Mouse (Mus musculus) frontal cortex, postnatal 36 days (tissue): ENCODE data around the gene Atp2a1.
A peak's percentile ranks its signal among the peaks of the same experiment; 100 is the strongest.
"Not testable (repeated sequence)": the region's sequence is repeated elsewhere in the genome, so short reads cannot be mapped to it uniquely, and the experiment has no call there.

Experiments used
- DNase-seq, 2 experiments: peaks; one replicate each; pipeline ENCODE4 v3.0.0; 2022; ENCODE audit warnings: low spot score in 2 of 2

Gene Atp2a1

GRCm38 (mm10) chr7:126414725-126415124, 48.2 kb downstream of the Atp2a1 start, which contains the start of gene Cd19:
TSS of gene Cd19 (minus strand) at chr7:126414889.
- no peak for DNase-seq

DNA sequence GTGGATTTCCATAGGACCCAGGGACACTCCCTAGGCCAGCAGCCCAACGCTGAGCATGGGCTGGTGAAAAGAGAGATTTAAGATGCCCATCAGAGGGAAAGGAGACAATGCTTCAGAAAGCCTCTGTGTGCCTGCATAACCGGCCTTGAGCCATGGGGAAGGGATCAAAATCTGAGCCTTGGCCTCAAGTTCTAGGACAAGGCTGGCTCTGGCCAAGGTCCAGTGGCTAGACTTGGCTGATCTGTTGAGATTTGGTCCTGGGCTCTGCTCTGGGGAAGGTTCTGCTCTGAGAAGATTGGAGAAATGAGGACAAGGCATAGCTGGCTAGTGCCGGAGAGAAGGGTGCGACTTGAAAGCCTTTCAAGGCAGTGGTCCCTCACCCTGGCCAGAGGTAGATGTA, 51.8 kb downstream of the Atp2a1 start:
- no peak for DNase-seq

- no peak for DNase-seq
Measured at GRCm38 (mm10) chr7:126408686-126409085, 54.2 kb downstream of the Atp2a1 start.

GRCm38 (mm10) chr7:126402518-126402917, 60.4 kb downstream of the Atp2a1 start:
- DNase-seq = not testable (repeated sequence)

DNA sequence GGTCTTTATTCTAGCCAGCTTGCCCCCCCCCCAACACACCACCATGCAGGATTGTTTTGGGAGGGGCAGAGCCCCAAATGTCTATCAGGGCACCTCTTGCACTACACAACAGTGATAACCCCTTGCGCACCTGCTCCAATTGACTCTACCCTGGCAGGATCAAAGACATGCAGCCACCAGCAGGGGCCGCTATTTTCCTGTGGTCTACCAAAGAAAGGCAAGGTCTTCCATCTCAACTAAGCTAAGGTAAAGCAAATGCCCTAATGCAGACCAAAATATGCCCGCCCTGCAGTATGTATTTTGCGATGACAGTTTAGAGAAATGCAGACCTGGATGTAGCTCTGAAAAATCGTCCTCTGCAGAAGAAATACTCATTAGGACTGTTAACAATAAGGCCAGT, 63.4 kb downstream of the Atp2a1 start:
- DNase-seq = peak; percentile 76 to 78

DNA sequence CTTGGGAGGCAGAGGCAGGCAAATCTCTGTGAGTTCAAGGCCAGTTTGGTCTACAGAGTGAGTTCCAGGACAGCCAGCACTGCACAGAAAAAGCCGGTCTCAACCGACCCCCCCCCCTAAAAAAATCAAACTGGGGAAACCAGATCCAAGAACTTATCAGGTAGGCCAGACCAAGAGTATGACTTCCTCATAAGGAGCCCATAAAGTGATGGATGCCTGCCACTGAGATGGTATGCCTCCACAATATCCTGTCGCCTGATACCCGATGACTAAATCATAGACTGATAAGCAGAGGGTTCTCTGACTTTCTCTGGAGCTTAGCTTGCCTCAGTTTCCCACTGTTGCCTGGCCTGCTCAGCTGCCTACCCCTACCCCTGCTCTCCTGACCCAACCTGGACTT, 65.1 kb downstream of the Atp2a1 start:
- DNase-seq = no peak

DNA sequence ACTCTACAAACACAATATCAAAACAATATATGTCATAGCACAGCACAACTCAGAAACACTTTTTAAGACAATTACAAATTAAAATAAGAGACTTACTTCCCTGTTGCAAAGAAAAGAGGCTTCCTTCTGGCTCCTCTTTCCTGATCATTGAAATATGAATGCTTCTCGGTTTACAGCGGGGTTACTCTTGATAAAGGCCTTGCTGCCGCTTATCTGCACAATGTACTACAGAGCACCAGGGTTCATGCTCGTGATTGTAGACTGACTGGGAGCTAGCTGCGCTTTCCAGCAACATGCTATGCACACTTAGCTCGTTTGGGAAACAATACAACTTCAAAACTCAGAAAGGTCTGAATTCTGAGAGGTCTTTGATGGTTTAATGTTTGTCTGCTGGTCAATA, 65.7 kb downstream of the Atp2a1 start:
- DNase-seq = no peak

GRCm38 (mm10) chr7:126396298-126397119, 66.4 kb downstream of the Atp2a1 start, which contains the start of gene Nfatc2ip:
TSS of gene Nfatc2ip (minus strand) at chr7:126396737.
- peak; percentile 97 to 100 for DNase-seq
